Mouse (Mus musculus) mature B cell (primary cell): ENCODE measurements around the gene Pafah1b2.

Experiments
- in situ Hi-C: fragments of 300-500 bp; cut with MboI; formaldehyde crosslinking; loops from 2 replicates; pipeline ENCODE4 v1.14.3; 2019

Gene Pafah1b2

GRCm38 (mm10) chr9:45942916-45943315 lies 69.6 kb downstream of the Pafah1b2 start:
- in situ Hi-C loops = no loop called here

GRCm38 (mm10) chr9:45942464-45942863 lies 70.0 kb downstream of the Pafah1b2 start:
- in situ Hi-C loops = no loop called here

- in situ Hi-C loops = no loop called here
Measured at GRCm38 (mm10) chr9:45941329-45941888, 71.1 kb downstream of the Pafah1b2 start.

- in situ Hi-C loops = no loop called here
Measured at GRCm38 (mm10) chr9:45939794-45940193, 72.7 kb downstream of the Pafah1b2 start.

- in situ Hi-C loops = no loop called here
Measured at GRCm38 (mm10) chr9:45938952-45939637, 73.4 kb downstream of the Pafah1b2 start.

GRCm38 (mm10) chr9:45938088-45938487 lies 74.4 kb downstream of the Pafah1b2 start:
- in situ Hi-C loops = no loop called here

GRCm38 (mm10) chr9:45936883-45937282 lies 75.6 kb downstream of the Pafah1b2 start:
- in situ Hi-C loops = no loop called here

- in situ Hi-C loops = no loop called here
Measured at GRCm38 (mm10) chr9:45935628-45936210, 76.8 kb downstream of the Pafah1b2 start, which contains the start of gene Tagln. TSS of gene Tagln (minus strand) at chr9:45936058.

GRCm38 (mm10) chr9:45932571-45933415 lies 79.7 kb downstream of the Pafah1b2 start:
- in situ Hi-C loops = no loop called here

- in situ Hi-C loops = no loop called here
Measured at GRCm38 (mm10) chr9:45931958-45932357, 80.5 kb downstream of the Pafah1b2 start.

GRCm38 (mm10) chr9:45929285-45929684 lies 83.2 kb downstream of the Pafah1b2 start:
- in situ Hi-C loops = no loop called here

GRCm38 (mm10) chr9:45919895-45920294 lies 92.6 kb downstream of the Pafah1b2 start:
- in situ Hi-C loops = no loop called here

GRCm38 (mm10) chr9:45917041-45917934 lies 95.2 kb downstream of the Pafah1b2 start:
- in situ Hi-C loops = no loop called here

- in situ Hi-C loops = no loop called here
Measured at GRCm38 (mm10) chr9:45915659-45916058, 96.8 kb downstream of the Pafah1b2 start.
